Mouse (Mus musculus) bone marrow, adult 2 months (tissue): ENCODE measurements around the gene Scnn1g.

Source experiments
- CTCF ChIP-seq: fragments of 200-500 bp; IDR thresholded peaks from 2 replicates; pipeline ENCODE4 v1.5.1; 2011; ENCODE audit warnings: low read length, control low read depth; ENCODE audit not compliant: control insufficient read depth, insufficient read depth
- POLR2A ChIP-seq: fragments of 200-500 bp; IDR thresholded peaks from 2 replicates; pipeline ENCODE4 v1.6.1; 2011; ENCODE audit warnings: low read depth, mild to moderate bottlenecking, control low read depth, low read length, borderline replicate concordance; ENCODE audit not compliant: control insufficient read depth

- TF ChIP-seq CTCF (no peak), POLR2A (no peak)
These were observed 34.7 kb downstream of the Scnn1g start for GRCm38 (mm10) chr7:121768983-121769382.
